Mouse (Mus musculus) hindbrain, embryonic 12.5 days (tissue): ENCODE results near the gene Slc16a11. TPM values are rescaled to one million over a fixed set of nuclear protein-coding genes. Genes with fewer than 3 reads are reported as not detected.
A peak's percentile ranks its signal among the peaks of the same experiment; 100 is the strongest.

Source experiments
- ATAC-seq: fragments of 200-750 bp; cut with Nextera tagmentation; 2 replicates; pipeline ENCODE4 v1.8.0; 2017; ENCODE audit warnings: moderate TSS enrichment; ENCODE audit not compliant: low FRiP score
- H3K27ac ChIP-seq: fragments of 300-500 bp; sonication (generic); 2 replicates; pipeline ENCODE4 v1.5.1; 2016; ENCODE audit warnings: mild to moderate bottlenecking
- H3K27me3 ChIP-seq: fragments of 300-500 bp; sonication (generic); 2 replicates; pipeline ENCODE4 v1.6.1; 2016; ENCODE audit warnings: mild to moderate bottlenecking
- H3K36me3 ChIP-seq: fragments of 300-500 bp; sonication (generic); 2 replicates; pipeline ENCODE4 v1.6.1; 2016; ENCODE audit warnings: mild to moderate bottlenecking
- H3K4me1 ChIP-seq: fragments of 300-500 bp; sonication (generic); 2 replicates; pipeline ENCODE4 v1.6.1; 2016
- H3K4me2 ChIP-seq: fragments of 300-500 bp; sonication (generic); replicated peaks from 2 replicates; pipeline ENCODE4 v1.6.1; 2016; ENCODE audit warnings: mild to moderate bottlenecking
- H3K4me3 ChIP-seq: fragments of 300-500 bp; sonication (generic); 2 replicates; pipeline ENCODE4 v1.5.1; 2016; ENCODE audit warnings: mild to moderate bottlenecking
- H3K9ac ChIP-seq: fragments of 300-500 bp; sonication (generic); 2 replicates; pipeline ENCODE4 v1.6.1; 2016; ENCODE audit warnings: mild to moderate bottlenecking, moderate library complexity
- H3K9me3 ChIP-seq: fragments of 300-500 bp; sonication (generic); replicated peaks from 2 replicates; pipeline ENCODE4 v1.6.1; 2016; ENCODE audit warnings: mild to moderate bottlenecking
- WGBS: fragments of 180-500 bp; shearing (Covaris S2); methylation state at CpG from one replicate; pipeline ENCODE4 v1.1.7; 2016; 5-methylcytosine and 5-hydroxymethylcytosine counted together
- polyA plus RNA-seq: library from polyadenylated mRNA; unstranded; fragments of >200 nt; fragmentation: Nextera tagmentation; extraction: Ambion mirVana; gene quantifications from 2 replicates; pipeline ENCODE4 v1.2.1, GENCODE M21; 2016

Gene Slc16a11
- polyA plus RNA-seq, 1 experiment from 2014 or later: 2.6 TPM

- Histone ChIP-seq H3K36me3 (peaks cover 21% of the 10 kb centered on the region), H3K27me3 (peaks cover 48% of the 10 kb centered on the region)
Observed at GRCm38 (mm10) chr11:70219873-70220272, 7.3 kb downstream of the Slc16a11 start.

GRCm38 (mm10) chr11:70220323-70220722 lies 7.8 kb downstream of the Slc16a11 start:
- H3K36me3 ChIP-seq: peaks cover 21% of the 10 kb centered on the region
- H3K4me1 ChIP-seq: peaks cover 30% of the 10 kb centered on the region
- no peak for ATAC-seq
- peak overlapping the region; percentile 84 for H3K27ac ChIP-seq
- 1% methylated on average over 24 of the region's 24 CpGs for WGBS
- H3K9me3 ChIP-seq: no peaks in the 10 kb centered on the region
- peak overlapping the region; percentile 86 for H3K4me2 ChIP-seq
- H3K9ac ChIP-seq: peak overlapping the region; percentile 75
- peaks cover 48% of the 10 kb centered on the region for H3K27me3 ChIP-seq
- peak overlapping the region; percentile 53 for H3K4me3 ChIP-seq

More at GRCm38 (mm10) chr11:70219873-70220272, 7.3 kb downstream of the Slc16a11 start:
- Histone ChIP-seq H3K4me1 (peaks cover 33% of the 10 kb centered on the region), H3K27ac (peak overlapping the region; percentile 84), H3K9ac (peak overlapping the region; percentile 75), H3K9me3 (no peaks in the 10 kb centered on the region), H3K4me2 (peak overlapping the region; percentile 86), H3K4me3 (peak overlapping the region; percentile 53)
- 54% methylated on average over 7 of the region's 7 CpGs for WGBS
- ATAC-seq: no peak

- H3K4me2 ChIP-seq: peak within 1 kb of the TSS; percentile 86
- WGBS: under 1% methylated on average over 28 of the region's 28 CpGs
- H3K9ac ChIP-seq: peak within 1 kb of the TSS; percentile 75
- H3K4me3 ChIP-seq: peak within 1 kb of the TSS; percentile 53
- H3K4me1 ChIP-seq: peaks cover 32% of the 10 kb centered on the region
- H3K27me3 ChIP-seq: peaks cover 48% of the 10 kb centered on the region
- peaks cover 21% of the 10 kb centered on the region for H3K36me3 ChIP-seq
- peak; percentile 93 for ATAC-seq
- no peaks in the 10 kb centered on the region for H3K9me3 ChIP-seq
- H3K27ac ChIP-seq: peak within 1 kb of the TSS; percentile 84
Observed at GRCm38 (mm10) chr11:70220731-70221602, 8.4 kb downstream of the Slc16a11 start, which contains the start of gene Slc16a13. Slc16a13 (minus strand) TSS chr11:70221064.

- no peak for ATAC-seq
- WGBS: 11% methylated on average over 14 of the region's 14 CpGs
Observed at GRCm38 (mm10) chr11:70221603-70222500, 9.3 kb downstream of the Slc16a11 start.

GRCm38 (mm10) chr11:70223724-70224123 lies 11.2 kb downstream of the Slc16a11 start:
- Histone ChIP-seq H3K9me3 (no peaks in the 10 kb centered on the region), H3K36me3 (0 out of 2 replicates have a peak, but pooled peaks cover 2% of the 10 kb centered on the region), H3K4me2 (no peak overlapping the region), H3K4me1 (peaks cover 38% of the 10 kb centered on the region), H3K27ac (no peak overlapping the region), H3K9ac (no peak overlapping the region), H3K27me3 (peaks cover 54% of the 10 kb centered on the region), H3K4me3 (no peak overlapping the region)
- ATAC-seq: no peak
- WGBS: 86% methylated on average over 9 of the region's 9 CpGs

More at GRCm38 (mm10) chr11:70221603-70222500, 9.3 kb downstream of the Slc16a11 start:
- Histone ChIP-seq H3K27ac (peak overlapping the region; percentile 84), H3K4me2 (peak overlapping the region; percentile 86), H3K36me3 (peaks cover 17% of the 10 kb centered on the region), H3K9me3 (no peaks in the 10 kb centered on the region), H3K4me3 (peak overlapping the region; percentile 53), H3K4me1 (peaks cover 39% of the 10 kb centered on the region), H3K9ac (peak overlapping the region; percentile 62), H3K27me3 (peaks cover 48% of the 10 kb centered on the region)

- peak overlapping the region; percentile 45 for H3K4me2 ChIP-seq
- peaks cover 40% of the 10 kb centered on the region for H3K4me1 ChIP-seq
- peak overlapping the region; percentile 32; the same call in 1 of the 2 replicates for H3K9ac ChIP-seq
- H3K36me3 ChIP-seq: no peaks in the 10 kb centered on the region
- H3K27ac ChIP-seq: no peak overlapping the region
- peaks cover 77% of the 10 kb centered on the region for H3K27me3 ChIP-seq
- no peak for ATAC-seq
- H3K4me3 ChIP-seq: peak overlapping the region; percentile 20
- WGBS: 16% methylated on average over 27 of the region's 27 CpGs
- no peaks in the 10 kb centered on the region for H3K9me3 ChIP-seq
Observed at GRCm38 (mm10) chr11:70225798-70226601, 13.4 kb downstream of the Slc16a11 start.

- Histone ChIP-seq H3K4me1 (peaks cover 38% of the 10 kb centered on the region), H3K27me3 (peaks cover 77% of the 10 kb centered on the region), H3K4me2 (peak overlapping the region; percentile 45), H3K27ac (no peak overlapping the region), H3K9ac (peak overlapping the region; percentile 32; the same call in 1 of the 2 replicates), H3K9me3 (no peaks in the 10 kb centered on the region), H3K4me3 (peak overlapping the region; percentile 20), H3K36me3 (no peaks in the 10 kb centered on the region)
- ATAC-seq: no peak
- 5% methylated on average over 18 of the region's 18 CpGs for WGBS
Observed at GRCm38 (mm10) chr11:70226602-70226890, 14.0 kb downstream of the Slc16a11 start.

- Histone ChIP-seq H3K27me3 (peaks cover 77% of the 10 kb centered on the region), H3K27ac (no peak overlapping the region), H3K4me2 (0 out of 2 replicates have a peak overlapping the region, but pooled peaks have one; percentile 45), H3K9ac (no peak overlapping the region), H3K36me3 (no peaks in the 10 kb centered on the region), H3K9me3 (no peaks in the 10 kb centered on the region), H3K4me3 (no peak overlapping the region; the same call in 1 of the 2 replicates), H3K4me1 (peaks cover 32% of the 10 kb centered on the region)
- 32% methylated on average over 5 of the region's 5 CpGs for WGBS
- ATAC-seq: no peak
Observed at GRCm38 (mm10) chr11:70227126-70227525, 14.6 kb downstream of the Slc16a11 start.

GRCm38 (mm10) chr11:70227661-70228245 lies 15.2 kb downstream of the Slc16a11 start:
- Histone ChIP-seq H3K4me2 (peak overlapping the region; percentile 17; the same call in 1 of the 2 replicates), H3K4me3 (no peak overlapping the region)

GRCm38 (mm10) chr11:70228828-70229227 lies 16.3 kb downstream of the Slc16a11 start:
- no peaks in the 10 kb centered on the region for H3K9me3 ChIP-seq
- peaks cover 40% of the 10 kb centered on the region for H3K4me1 ChIP-seq
- peak overlapping the region; percentile 42 for H3K4me2 ChIP-seq
- peaks cover 72% of the 10 kb centered on the region for H3K27me3 ChIP-seq
- peak overlapping the region; percentile 24 for H3K4me3 ChIP-seq
- no peaks in the 10 kb centered on the region for H3K36me3 ChIP-seq
- ATAC-seq: peak; percentile 42; the same call in 1 of the 2 replicates
- peak overlapping the region; percentile 29; the same call in 1 of the 2 replicates for H3K9ac ChIP-seq
- no peak overlapping the region for H3K27ac ChIP-seq
- WGBS: under 1% methylated on average over 19 of the region's 19 CpGs

More at GRCm38 (mm10) chr11:70227661-70228245, 15.2 kb downstream of the Slc16a11 start:
- no peaks in the 10 kb centered on the region for H3K9me3 ChIP-seq
- no peak overlapping the region for H3K9ac ChIP-seq
- no peaks in the 10 kb centered on the region for H3K36me3 ChIP-seq
- no peak for ATAC-seq
- H3K27me3 ChIP-seq: peaks cover 77% of the 10 kb centered on the region
- WGBS: 89% methylated on average over 4 of the region's 4 CpGs
- H3K4me1 ChIP-seq: peaks cover 34% of the 10 kb centered on the region
- no peak overlapping the region for H3K27ac ChIP-seq
